8 mouse cellular contexts compared by ENCODE assay signal in genomic region chr5:105732433-105732891, GRCm38 (mm10). TPM values are rescaled to one million over a fixed set of nuclear protein-coding genes. Genes with fewer than 3 reads are reported as not detected.
DNase-seq lines count a peak whose midpoint lies in the region; ATAC-seq and TF ChIP-seq lines count a peak whose summit lies in the region.

No protein-coding gene starts in this region.

- peak overlapping the region; percentile 84 for H3K4me3 ChIP-seq in erythroblast, embryonic 14.5 days (replicated peaks)
- H3K4me3 ChIP-seq in hindbrain, embryonic 13.5 days: peak overlapping the region; percentile 44
- H3K4me3 ChIP-seq in liver, adult 2 months (ENCODE audit: insufficient read depth, low read depth, low read length): peak overlapping the region; percentile 56
- H3K4me3 ChIP-seq in midbrain, embryonic 16.5 days (ENCODE audit: low read depth, low read length): peak overlapping the region; percentile 41

- peak; percentile 11; the same call in 1 of the 2 replicates for ATAC-seq in hindbrain, embryonic 13.5 days (ENCODE audit: low FRiP score)
- ATAC-seq in midbrain, embryonic 16.5 days: peak; percentile 59

- H3K4me2 ChIP-seq in hindbrain, embryonic 13.5 days: peak overlapping the region; percentile 89
- H3K4me2 ChIP-seq in midbrain, embryonic 16.5 days (ENCODE audit: low read length): peak overlapping the region; percentile 83

- peak; percentile 96 for DNase-seq in heart, adult 11 months
- DNase-seq in heart, postnatal 4 days: no peak
- no peak for DNase-seq in liver, adult 2 months (ENCODE audit: extremely low read depth, low read depth, low spot score)
- DNase-seq in thymus, postnatal 36 days: no peak
- DNase-seq in thymus, postnatal 14 days: no peak

- H3K27ac ChIP-seq in hindbrain, embryonic 13.5 days: peak overlapping the region; percentile 61
- no peak overlapping the region for H3K27ac ChIP-seq in liver, adult 2 months (replicated peaks; ENCODE audit: insufficient read depth, low read depth, low read length)
- no peak overlapping the region for H3K27ac ChIP-seq in midbrain, embryonic 16.5 days (ENCODE audit: low read length)

- peaks cover 40% of the 10 kb centered on the region for H3K79me2 ChIP-seq in liver, adult 2 months (ENCODE audit: control insufficient read depth, insufficient read depth, low read length)

- 44% methylated on average over 11 of the region's 11 CpGs for WGBS in hindbrain, embryonic 13.5 days
- WGBS in liver, adult 2 months: 67% methylated on average over 11 of the region's 11 CpGs
- 50% methylated on average over 11 of the region's 11 CpGs for WGBS in midbrain, embryonic 16.5 days

- peaks cover 2% of the 10 kb centered on the region; the same call in 1 of the 2 replicates for H3K36me3 ChIP-seq in erythroblast, embryonic 14.5 days (ENCODE audit: control insufficient read depth)
- H3K36me3 ChIP-seq in hindbrain, embryonic 13.5 days: peaks cover 5% of the 10 kb centered on the region
- peaks cover 2% of the 10 kb centered on the region; the same call in 1 of the 2 replicates for H3K36me3 ChIP-seq in liver, adult 2 months (ENCODE audit: control insufficient read depth, insufficient read depth, low read length)
- H3K36me3 ChIP-seq in midbrain, embryonic 16.5 days (ENCODE audit: control insufficient read depth, insufficient read depth, low read length): no peaks in the 10 kb centered on the region

- H3K9ac ChIP-seq in hindbrain, embryonic 13.5 days: peak overlapping the region; percentile 74; the same call in 1 of the 2 replicates
- peak overlapping the region; percentile 61 for H3K9ac ChIP-seq in liver, adult 2 months (ENCODE audit: low read depth, low read length)
- peak overlapping the region; percentile 67 for H3K9ac ChIP-seq in midbrain, embryonic 16.5 days (ENCODE audit: low read depth, low read length)

- TF ChIP-seq POLR2A in liver, adult 2 months (IDR thresholded peaks at IDR 0.05; ENCODE audit: extremely low read depth, insufficient read depth, low read length): no peak

- TF ChIP-seq CTCF in liver, adult 2 months (IDR thresholded peaks at IDR 0.05; ENCODE audit: low read depth, low read length): no peak

- no peaks in the 10 kb centered on the region for H3K9me3 ChIP-seq in erythroblast, embryonic 14.5 days (ENCODE audit: control insufficient read depth, low read length)
- H3K9me3 ChIP-seq in hindbrain, embryonic 13.5 days: no peaks in the 10 kb centered on the region
- H3K9me3 ChIP-seq in midbrain, embryonic 16.5 days (replicated peaks; ENCODE audit: control insufficient read depth, low read length, poor library complexity, severe bottlenecking): no peaks in the 10 kb centered on the region

- no peaks in the 10 kb centered on the region for H3K27me3 ChIP-seq in erythroblast, embryonic 14.5 days (ENCODE audit: control insufficient read depth)
- H3K27me3 ChIP-seq in hindbrain, embryonic 13.5 days: no peaks in the 10 kb centered on the region
- H3K27me3 ChIP-seq in liver, adult 2 months (ENCODE audit: control insufficient read depth, insufficient read depth, low read length): no peaks in the 10 kb centered on the region
- no peaks in the 10 kb centered on the region for H3K27me3 ChIP-seq in midbrain, embryonic 16.5 days (ENCODE audit: control insufficient read depth, insufficient read depth, low read depth, low read length)

- peaks cover 57% of the 10 kb centered on the region for H3K4me1 ChIP-seq in erythroblast, embryonic 14.5 days (ENCODE audit: control insufficient read depth)
- peaks cover 36% of the 10 kb centered on the region for H3K4me1 ChIP-seq in hindbrain, embryonic 13.5 days (replicated peaks)
- peaks cover 14% of the 10 kb centered on the region for H3K4me1 ChIP-seq in liver, adult 2 months (ENCODE audit: control insufficient read depth, insufficient read depth, low read length)
- peaks cover 17% of the 10 kb centered on the region for H3K4me1 ChIP-seq in midbrain, embryonic 16.5 days (ENCODE audit: control insufficient read depth, insufficient read depth, low read length)

RNA-seq across cellular contexts. Expression of gene Lrrc8d, which starts 32.7 kb away (rescaled TPM):
- total RNA-seq in heart, postnatal 4 days (2021): 10 to 100 TPM; 21.2 to 23.6 TPM
- 0.09 and 0.10 TPM in 2 replicates for polyA plus RNA-seq in erythroblast, embryonic 14.5 days (2012)
- 32.1 and 32.8 TPM in 2 replicates for polyA plus RNA-seq in hindbrain, embryonic 13.5 days (2015; fragmentation: Nextera tagmentation; extraction: Ambion mirVana)
- total RNA-seq in liver, adult 2 months (2014; rRNA removed): 11.6 and 13.8 TPM in 2 replicates
- polyA plus RNA-seq in liver, adult 2 months (2012; rRNA removed): 7.0 and 7.9 TPM in 2 replicates
- 33.9 and 35.9 TPM in 2 replicates for polyA plus RNA-seq in midbrain, embryonic 16.5 days (2015; fragmentation: Nextera tagmentation; extraction: Ambion mirVana)
